Mouse (Mus musculus) limb, embryonic 15.5 days (tissue): ENCODE results near the gene Asic2. TPM values are rescaled to one million over a fixed set of nuclear protein-coding genes. Genes with fewer than 3 reads are reported as not detected.

Experiments used
- ATAC-seq: fragments of 200-750 bp; cut with Nextera tagmentation; 2 replicates; pipeline ENCODE4 v1.8.0; 2017; ENCODE audit warnings: low read depth, moderate TSS enrichment; ENCODE audit not compliant: insufficient number of reproducible peaks, low FRiP score, low TSS enrichment
- H3K27ac ChIP-seq: fragments of 300-500 bp; sonication (generic); 2 replicates; pipeline ENCODE4 v1.5.1; 2015; ENCODE audit warnings: moderate library complexity, mild to moderate bottlenecking, inconsistent platforms
- H3K27me3 ChIP-seq: fragments of 300-500 bp; sonication (generic); 2 replicates; pipeline ENCODE4 v1.6.1; 2015; ENCODE audit warnings: inconsistent platforms
- H3K36me3 ChIP-seq: fragments of 300-500 bp; sonication (generic); 2 replicates; pipeline ENCODE4 v1.6.1; 2015; ENCODE audit warnings: inconsistent platforms
- H3K4me1 ChIP-seq: fragments of 300-500 bp; sonication (generic); 2 replicates; pipeline ENCODE4 v1.6.1; 2015; ENCODE audit warnings: inconsistent platforms
- H3K4me2 ChIP-seq: fragments of 300-500 bp; sonication (generic); 2 replicates; pipeline ENCODE4 v1.6.1; 2015; ENCODE audit warnings: mild to moderate bottlenecking, inconsistent platforms
- H3K4me3 ChIP-seq: fragments of 300-500 bp; sonication (generic); 2 replicates; pipeline ENCODE4 v1.5.1; 2015; ENCODE audit warnings: mild to moderate bottlenecking, inconsistent platforms
- H3K9ac ChIP-seq: fragments of 300-500 bp; sonication (generic); 2 replicates; pipeline ENCODE4 v1.6.1; 2015; ENCODE audit warnings: inconsistent platforms
- H3K9me3 ChIP-seq: fragments of 300-500 bp; sonication (generic); 2 replicates; pipeline ENCODE4 v1.6.1; 2016; ENCODE audit warnings: inconsistent platforms
- WGBS: fragments of 180-500 bp; shearing (Covaris S2); methylation state at CpG from one replicate; pipeline ENCODE4 v1.1.7; 2015; 5-methylcytosine and 5-hydroxymethylcytosine counted together
- polyA plus RNA-seq: library from polyadenylated mRNA; unstranded; fragments of >200 nt; fragmentation: Nextera tagmentation; extraction: Ambion mirVana; gene quantifications from 2 replicates; pipeline ENCODE4 v1.2.1, GENCODE M21; 2015

Asic2 gene
- polyA plus RNA-seq, 1 experiment from 2014 or later, result 0.51 TPM

DNA sequence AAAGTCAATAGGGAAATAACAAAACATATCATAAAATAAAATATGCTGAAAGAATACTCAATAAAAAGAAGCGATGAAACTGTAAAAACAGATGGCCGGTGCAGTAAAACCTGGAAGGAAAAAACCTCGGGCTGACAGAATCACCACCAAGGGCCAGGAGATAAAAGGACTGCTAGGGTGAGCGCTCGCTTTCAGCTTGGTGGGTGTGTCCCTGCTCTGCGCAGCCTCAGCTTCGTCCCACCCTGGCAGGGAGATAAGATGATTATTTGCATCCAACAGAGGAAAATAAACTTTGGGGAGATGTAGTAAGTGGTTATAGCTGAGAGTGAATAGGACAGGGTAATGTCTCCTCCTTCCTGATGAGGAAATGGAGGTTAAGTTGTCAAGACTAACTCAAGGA is 1113.3 kb downstream of the Asic2 start:
- no peaks in the 10 kb centered on the region for H3K27me3 ChIP-seq
- H3K4me1 ChIP-seq, result no peaks in the 10 kb centered on the region
- H3K27ac ChIP-seq, result no peak overlapping the region
- H3K9ac ChIP-seq, result no peak overlapping the region
- H3K4me3 ChIP-seq, result no peak overlapping the region
- no peak overlapping the region for H3K4me2 ChIP-seq
- no peak for ATAC-seq
- no peaks in the 10 kb centered on the region for H3K9me3 ChIP-seq
- 40% methylated on average over 7 of the region's 7 CpGs for WGBS
- H3K36me3 ChIP-seq, result no peaks in the 10 kb centered on the region

- Histone ChIP-seq H3K36me3 (no peaks in the 10 kb centered on the region), H3K9me3 (no peaks in the 10 kb centered on the region), H3K27ac (no peak overlapping the region), H3K4me2 (no peak overlapping the region), H3K4me1 (no peaks in the 10 kb centered on the region), H3K9ac (no peak overlapping the region), H3K27me3 (no peaks in the 10 kb centered on the region), H3K4me3 (no peak overlapping the region)
- ATAC-seq, result no peak
- WGBS, result 83% methylated on average over 11 of the region's 11 CpGs
Observed at GRCm38 (mm10) chr11:80854430-80854829, 1113.8 kb downstream of the Asic2 start.

GRCm38 (mm10) chr11:80853014-80853413 is 1115.2 kb downstream of the Asic2 start:
- Histone ChIP-seq H3K4me3 (no peak overlapping the region), H3K4me2 (no peak overlapping the region), H3K9ac (no peak overlapping the region), H3K27me3 (no peaks in the 10 kb centered on the region), H3K36me3 (no peaks in the 10 kb centered on the region), H3K4me1 (no peaks in the 10 kb centered on the region), H3K27ac (no peak overlapping the region), H3K9me3 (no peaks in the 10 kb centered on the region)
- 52% methylated on average over 3 of the region's 3 CpGs for whole genome bisulfite sequencing
- ATAC-seq, result no peak

DNA sequence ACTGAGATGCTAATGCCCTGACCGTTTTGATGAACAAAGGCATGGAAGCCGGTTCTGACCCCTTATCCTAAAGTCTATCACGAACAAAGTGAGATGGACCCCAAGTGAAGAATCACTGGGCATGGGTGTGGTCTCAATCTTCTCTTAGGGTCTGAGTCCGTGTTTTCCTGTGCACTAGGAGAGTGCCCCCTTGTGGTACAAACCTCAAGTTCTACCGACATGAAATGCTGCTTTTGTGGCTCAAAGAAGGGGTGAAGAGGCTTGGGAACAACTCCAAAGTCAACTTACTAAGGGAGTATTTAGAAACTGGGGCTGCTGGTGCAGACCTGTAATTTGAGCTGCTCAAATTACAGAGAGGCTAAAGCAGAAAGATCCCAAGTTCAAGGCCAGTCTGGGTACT is 1116.4 kb downstream of the Asic2 start:
- Histone ChIP-seq H3K4me3 (no peak overlapping the region), H3K27me3 (no peaks in the 10 kb centered on the region; the same call in 1 of the 2 replicates), H3K9ac (no peak overlapping the region), H3K4me1 (no peaks in the 10 kb centered on the region), H3K27ac (no peak overlapping the region), H3K4me2 (no peak overlapping the region), H3K36me3 (no peaks in the 10 kb centered on the region), H3K9me3 (no peaks in the 10 kb centered on the region)
- 41% methylated on average over 5 of the region's 5 CpGs for WGBS
- no peak for ATAC-seq

DNA sequence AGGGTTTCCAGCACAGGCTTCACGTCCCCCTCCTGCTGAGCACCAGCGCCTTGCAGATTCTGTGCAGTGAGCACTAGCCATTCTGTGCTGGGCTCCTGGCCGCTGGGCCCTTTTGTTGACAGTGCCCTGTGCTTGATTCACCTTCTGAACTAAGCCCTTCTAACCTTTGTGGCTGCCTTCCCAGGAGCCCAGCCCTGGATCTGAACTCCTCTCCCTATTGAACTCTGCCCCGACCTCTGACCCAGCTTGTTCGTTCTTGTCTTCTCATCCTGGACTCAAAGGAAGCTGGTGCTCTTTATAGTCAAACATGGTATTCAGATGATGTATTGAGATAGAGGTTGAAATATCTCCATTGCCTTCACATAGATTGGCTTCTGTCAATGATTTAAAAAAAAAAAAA is 1120.1 kb downstream of the Asic2 start:
- no peak overlapping the region for H3K27ac ChIP-seq
- no peaks in the 10 kb centered on the region for H3K9me3 ChIP-seq
- H3K4me3 ChIP-seq, result no peak overlapping the region
- no peaks in the 10 kb centered on the region for H3K36me3 ChIP-seq
- no peak overlapping the region for H3K4me2 ChIP-seq
- WGBS, result 53% methylated on average over 5 of the region's 5 CpGs
- H3K9ac ChIP-seq, result no peak overlapping the region
- no peak for ATAC-seq
- no peaks in the 10 kb centered on the region; the same call in 1 of the 2 replicates for H3K27me3 ChIP-seq
- H3K4me1 ChIP-seq, result no peaks in the 10 kb centered on the region

DNA sequence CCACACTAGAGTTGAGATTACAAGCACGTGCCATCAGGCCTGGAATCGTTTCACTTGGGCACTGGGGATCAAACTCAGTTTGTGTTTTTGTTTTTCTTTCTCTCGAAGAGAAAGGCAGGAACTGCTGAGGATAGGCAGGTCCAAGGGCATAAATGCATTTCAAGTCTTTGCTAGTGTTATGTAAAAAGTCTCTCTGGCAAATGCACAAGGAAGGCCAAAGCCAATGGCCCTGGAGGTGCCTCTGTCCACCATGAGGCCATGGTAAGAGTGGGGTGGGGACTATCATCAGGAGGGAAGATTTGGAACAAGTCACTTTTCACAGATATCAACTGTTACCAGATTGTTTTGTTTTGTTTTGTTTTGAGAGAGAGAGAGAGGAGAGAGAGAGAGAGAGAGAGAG is 1122.1 kb downstream of the Asic2 start:
- no peaks in the 10 kb centered on the region for H3K4me1 ChIP-seq
- no peaks in the 10 kb centered on the region; the same call in 1 of the 2 replicates for H3K27me3 ChIP-seq
- no peak overlapping the region for H3K27ac ChIP-seq
- 16% methylated on average over 3 of the region's 3 CpGs for WGBS
- ATAC-seq, result no peak
- H3K9ac ChIP-seq, result no peak overlapping the region
- no peaks in the 10 kb centered on the region for H3K9me3 ChIP-seq
- H3K4me2 ChIP-seq, result no peak overlapping the region
- no peak overlapping the region for H3K4me3 ChIP-seq
- H3K36me3 ChIP-seq, result no peaks in the 10 kb centered on the region

DNA sequence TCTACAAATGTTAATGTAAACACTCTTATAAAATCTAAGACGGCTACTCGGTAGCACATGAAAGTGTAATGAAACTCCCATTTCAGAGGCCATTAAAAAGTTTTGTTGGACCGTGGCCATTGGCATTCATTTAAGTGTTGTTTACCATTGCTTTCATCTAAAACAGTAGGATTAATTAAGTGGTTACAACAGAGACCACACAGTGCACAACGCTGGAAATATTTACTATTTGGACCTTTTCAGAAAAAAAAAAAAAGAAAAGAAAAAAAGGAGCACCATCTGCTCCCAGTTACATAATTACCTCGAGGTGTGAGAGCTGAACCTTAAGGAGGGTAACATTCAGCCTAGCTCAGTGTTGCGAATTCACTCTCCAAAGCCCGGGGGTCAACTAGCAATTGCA is 1122.8 kb downstream of the Asic2 start:
- ATAC-seq, result no peak
- no peak overlapping the region for H3K9ac ChIP-seq
- H3K4me1 ChIP-seq, result no peaks in the 10 kb centered on the region
- no peaks in the 10 kb centered on the region for H3K36me3 ChIP-seq
- H3K4me2 ChIP-seq, result no peak overlapping the region
- no peak overlapping the region for H3K4me3 ChIP-seq
- WGBS, result 22% methylated on average over 7 of the region's 7 CpGs
- H3K27me3 ChIP-seq, result no peaks in the 10 kb centered on the region; the same call in 1 of the 2 replicates
- no peak overlapping the region for H3K27ac ChIP-seq
- no peaks in the 10 kb centered on the region for H3K9me3 ChIP-seq

DNA sequence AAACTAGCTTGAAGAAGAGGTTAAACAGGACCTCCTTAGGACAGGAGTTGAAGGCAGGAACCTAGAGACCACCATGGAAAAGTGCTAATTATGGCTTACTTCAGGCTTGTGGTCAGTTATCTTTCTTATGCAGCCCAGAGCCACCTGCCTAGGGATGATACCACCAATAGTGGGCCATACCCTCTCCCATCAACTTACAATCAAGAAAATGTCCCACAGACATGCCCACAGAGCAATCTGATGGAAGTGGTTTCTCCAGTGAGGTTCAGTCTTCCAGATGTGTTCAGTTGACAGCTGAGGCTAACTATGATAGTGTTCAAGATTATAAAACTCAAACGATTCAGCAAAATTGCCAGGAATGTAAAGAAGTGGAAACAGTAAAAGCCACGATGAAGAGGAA is 1124.8 kb downstream of the Asic2 start:
- H3K36me3 ChIP-seq, result no peaks in the 10 kb centered on the region
- 61% methylated on average over 2 of the region's 2 CpGs for WGBS
- ATAC-seq, result no peak
- H3K27ac ChIP-seq, result no peak overlapping the region
- no peaks in the 10 kb centered on the region; the same call in 1 of the 2 replicates for H3K27me3 ChIP-seq
- H3K4me2 ChIP-seq, result no peak overlapping the region
- H3K9ac ChIP-seq, result no peak overlapping the region
- H3K9me3 ChIP-seq, result no peaks in the 10 kb centered on the region
- H3K4me1 ChIP-seq, result no peaks in the 10 kb centered on the region
- no peak overlapping the region for H3K4me3 ChIP-seq

GRCm38 (mm10) chr11:80838724-80839123 is 1129.5 kb downstream of the Asic2 start:
- H3K4me3 ChIP-seq, result no peak overlapping the region
- H3K4me2 ChIP-seq, result no peak overlapping the region
- no peaks in the 10 kb centered on the region for H3K36me3 ChIP-seq
- H3K27me3 ChIP-seq, result no peaks in the 10 kb centered on the region
- no peak overlapping the region for H3K9ac ChIP-seq
- H3K9me3 ChIP-seq, result no peaks in the 10 kb centered on the region
- H3K4me1 ChIP-seq, result no peaks in the 10 kb centered on the region
- H3K27ac ChIP-seq, result no peak overlapping the region
- 90% methylated on average over 1 of the region's 1 CpGs for WGBS
- ATAC-seq, result no peak

- H3K27me3 ChIP-seq, result no peaks in the 10 kb centered on the region
- no peak overlapping the region for H3K4me2 ChIP-seq
- no peaks in the 10 kb centered on the region for H3K9me3 ChIP-seq
- WGBS, result 68% methylated on average over 4 of the region's 4 CpGs
- ATAC-seq, result no peak
- H3K4me1 ChIP-seq, result no peaks in the 10 kb centered on the region
- no peaks in the 10 kb centered on the region for H3K36me3 ChIP-seq
- H3K9ac ChIP-seq, result no peak overlapping the region
- no peak overlapping the region for H3K27ac ChIP-seq
- H3K4me3 ChIP-seq, result no peak overlapping the region
Observed at GRCm38 (mm10) chr11:80835841-80836240, 1132.4 kb downstream of the Asic2 start.

- Histone ChIP-seq H3K4me3 (no peak overlapping the region), H3K4me2 (no peak overlapping the region), H3K27me3 (no peaks in the 10 kb centered on the region), H3K9me3 (no peaks in the 10 kb centered on the region), H3K9ac (no peak overlapping the region), H3K36me3 (no peaks in the 10 kb centered on the region), H3K4me1 (no peaks in the 10 kb centered on the region), H3K27ac (no peak overlapping the region)
- ATAC-seq, result no peak
- WGBS, result 76% methylated on average over 2 of the region's 2 CpGs
Observed at GRCm38 (mm10) chr11:80835395-80835794, 1132.9 kb downstream of the Asic2 start.
